Mouse (Mus musculus): ENCODE results near the gene Cpped1. TPM values are rescaled to one million over a fixed set of nuclear protein-coding genes. Genes with fewer than 3 reads are reported as not detected.

The Cpped1 gene
- polyA plus RNA-seq, 1 experiment from 2014 or later: 17.6 TPM

DNA sequence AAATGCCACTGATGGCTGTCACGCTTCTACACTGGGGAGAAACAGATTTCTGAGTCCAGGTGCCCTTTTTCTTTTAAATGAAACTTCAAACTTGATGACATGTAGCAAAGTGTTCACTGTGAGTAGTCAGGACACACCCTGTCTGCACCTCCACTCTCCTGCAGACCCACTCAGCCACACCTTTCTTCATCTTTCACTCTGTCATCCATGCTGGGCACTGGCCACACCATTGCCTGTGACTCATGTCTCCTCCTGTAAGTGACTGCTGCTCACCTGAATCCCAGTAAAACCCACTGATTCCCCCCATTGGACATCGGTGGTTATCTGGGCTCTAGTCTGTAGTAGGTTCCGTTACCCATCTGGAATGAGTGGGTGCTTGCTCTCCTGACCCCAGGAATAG, 118.8 kb downstream of the Cpped1 start:
- Histone ChIP-seq H3K27ac (no peak overlapping the region), H3K9ac (replicated peaks) (no peak overlapping the region), H3K36me3 (no peaks in the 10 kb centered on the region), H3K9me3 (no peaks in the 10 kb centered on the region), H3K4me3 (replicated peaks) (no peak overlapping the region), H3K4me2 (replicated peaks) (no peak overlapping the region), H3K4me1 (replicated peaks) (no peaks in the 10 kb centered on the region), H3K27me3 (no peaks in the 10 kb centered on the region)
- ATAC-seq: no peak
- WGBS: 96% methylated on average over 3 of the region's 3 CpGs

DNA sequence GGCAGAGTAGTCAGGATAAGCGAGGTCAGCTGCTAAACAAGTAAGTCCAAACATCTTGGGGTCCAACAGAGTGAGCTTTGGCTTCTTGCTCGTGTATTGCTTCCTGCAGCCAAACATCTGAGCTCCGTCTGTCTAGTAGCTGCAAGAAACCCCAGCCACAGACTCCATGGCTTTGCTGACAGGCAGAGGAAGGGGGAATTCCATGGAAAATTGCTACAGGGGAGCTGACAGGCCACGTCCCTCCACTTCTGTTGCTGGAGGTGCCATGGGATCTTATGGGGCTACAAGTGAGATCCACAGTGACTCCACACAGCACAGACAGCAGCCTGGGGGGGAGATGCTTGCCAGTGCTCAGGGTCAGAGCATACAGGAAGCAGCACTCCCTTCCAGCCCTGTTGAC, 123.4 kb downstream of the Cpped1 start:
- Histone ChIP-seq H3K27me3 (no peaks in the 10 kb centered on the region), H3K4me2 (replicated peaks) (no peak overlapping the region), H3K36me3 (no peaks in the 10 kb centered on the region), H3K27ac (no peak overlapping the region), H3K4me1 (replicated peaks) (no peaks in the 10 kb centered on the region), H3K9me3 (no peaks in the 10 kb centered on the region), H3K9ac (replicated peaks) (no peak overlapping the region), H3K4me3 (replicated peaks) (no peak overlapping the region)
- WGBS: 83% methylated on average over 4 of the region's 4 CpGs
- no peak for ATAC-seq

DNA sequence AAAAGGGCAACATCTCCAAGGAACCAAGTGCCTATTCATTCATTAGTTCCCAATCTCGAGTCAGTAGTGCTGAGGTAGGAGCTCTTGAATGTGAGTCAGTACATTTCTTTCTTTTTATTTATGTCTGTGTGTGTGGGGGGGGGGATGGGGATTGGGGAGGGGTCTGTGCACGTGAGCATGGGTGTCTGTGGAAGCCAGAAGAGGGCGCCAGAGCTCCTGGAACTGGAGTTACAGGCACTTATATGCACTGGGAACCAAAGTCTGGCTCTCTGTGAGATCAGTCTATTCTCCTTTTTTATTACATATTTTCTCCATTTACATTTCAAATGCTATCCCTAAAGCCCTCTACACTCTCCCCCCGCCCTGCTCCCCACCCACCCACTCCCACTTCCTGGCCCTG, 124.9 kb downstream of the Cpped1 start:
- H3K27ac ChIP-seq: no peak overlapping the region
- 71% methylated on average over 4 of the region's 4 CpGs for WGBS
- no peaks in the 10 kb centered on the region for H3K4me1 ChIP-seq (replicated peaks)
- no peak for ATAC-seq
- H3K9ac ChIP-seq (replicated peaks): no peak overlapping the region
- no peaks in the 10 kb centered on the region for H3K36me3 ChIP-seq
- H3K4me2 ChIP-seq (replicated peaks): no peak overlapping the region
- no peaks in the 10 kb centered on the region for H3K9me3 ChIP-seq
- H3K4me3 ChIP-seq (replicated peaks): no peak overlapping the region
- H3K27me3 ChIP-seq: no peaks in the 10 kb centered on the region

DNA sequence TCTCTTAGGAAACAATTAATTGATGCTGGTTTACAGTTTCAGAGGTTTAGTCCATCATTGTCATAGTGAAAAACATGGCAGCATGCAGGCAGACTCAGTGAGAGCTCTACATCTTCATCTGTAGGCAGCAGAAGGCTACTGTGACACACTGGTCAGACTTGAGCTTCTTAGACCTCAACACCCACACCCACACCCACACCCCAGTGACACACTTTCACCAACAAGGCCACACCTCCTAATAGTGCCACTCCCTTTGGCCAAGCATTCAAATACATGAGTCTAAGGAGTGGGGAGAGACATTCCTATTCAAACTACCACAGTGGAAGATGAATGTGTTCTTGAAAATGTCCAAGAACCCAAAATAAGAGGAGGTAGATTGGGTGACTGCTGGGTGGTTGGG, 125.9 kb downstream of the Cpped1 start:
- no peak overlapping the region for H3K4me2 ChIP-seq (replicated peaks)
- H3K9me3 ChIP-seq: no peaks in the 10 kb centered on the region
- H3K9ac ChIP-seq (replicated peaks): no peak overlapping the region
- ATAC-seq: no peak
- H3K36me3 ChIP-seq: no peaks in the 10 kb centered on the region
- no peak overlapping the region for H3K4me3 ChIP-seq (replicated peaks)
- no peak overlapping the region for H3K27ac ChIP-seq
- no peaks in the 10 kb centered on the region for H3K4me1 ChIP-seq (replicated peaks)
- H3K27me3 ChIP-seq: no peaks in the 10 kb centered on the region

DNA sequence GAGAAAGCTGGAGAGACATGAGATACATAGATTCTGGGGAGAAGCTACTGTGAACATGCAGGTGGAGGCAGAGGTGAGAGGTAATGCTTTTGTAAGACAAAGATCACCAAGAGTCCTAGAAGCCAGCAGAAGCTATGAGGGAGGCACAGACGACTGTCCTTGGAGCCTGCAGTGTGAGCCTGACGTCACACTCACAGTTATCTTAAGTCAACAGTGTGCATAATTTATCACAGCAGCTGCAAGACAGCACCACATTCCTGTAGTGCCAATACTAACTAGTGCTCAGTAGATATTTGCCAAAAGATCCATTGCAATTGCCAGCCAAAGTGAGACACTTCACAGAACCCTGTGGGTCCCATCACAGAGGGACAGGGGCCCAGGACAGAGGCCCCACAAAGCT, 127.2 kb downstream of the Cpped1 start:
- H3K4me3 ChIP-seq (replicated peaks): no peak overlapping the region
- ATAC-seq: no peak
- no peaks in the 10 kb centered on the region for H3K27me3 ChIP-seq
- no peaks in the 10 kb centered on the region for H3K36me3 ChIP-seq
- no peak overlapping the region for H3K9ac ChIP-seq (replicated peaks)
- H3K4me2 ChIP-seq (replicated peaks): no peak overlapping the region
- 50% methylated on average over 2 of the region's 2 CpGs for WGBS
- H3K27ac ChIP-seq: no peak overlapping the region
- H3K4me1 ChIP-seq (replicated peaks): no peaks in the 10 kb centered on the region
- H3K9me3 ChIP-seq: no peaks in the 10 kb centered on the region

DNA sequence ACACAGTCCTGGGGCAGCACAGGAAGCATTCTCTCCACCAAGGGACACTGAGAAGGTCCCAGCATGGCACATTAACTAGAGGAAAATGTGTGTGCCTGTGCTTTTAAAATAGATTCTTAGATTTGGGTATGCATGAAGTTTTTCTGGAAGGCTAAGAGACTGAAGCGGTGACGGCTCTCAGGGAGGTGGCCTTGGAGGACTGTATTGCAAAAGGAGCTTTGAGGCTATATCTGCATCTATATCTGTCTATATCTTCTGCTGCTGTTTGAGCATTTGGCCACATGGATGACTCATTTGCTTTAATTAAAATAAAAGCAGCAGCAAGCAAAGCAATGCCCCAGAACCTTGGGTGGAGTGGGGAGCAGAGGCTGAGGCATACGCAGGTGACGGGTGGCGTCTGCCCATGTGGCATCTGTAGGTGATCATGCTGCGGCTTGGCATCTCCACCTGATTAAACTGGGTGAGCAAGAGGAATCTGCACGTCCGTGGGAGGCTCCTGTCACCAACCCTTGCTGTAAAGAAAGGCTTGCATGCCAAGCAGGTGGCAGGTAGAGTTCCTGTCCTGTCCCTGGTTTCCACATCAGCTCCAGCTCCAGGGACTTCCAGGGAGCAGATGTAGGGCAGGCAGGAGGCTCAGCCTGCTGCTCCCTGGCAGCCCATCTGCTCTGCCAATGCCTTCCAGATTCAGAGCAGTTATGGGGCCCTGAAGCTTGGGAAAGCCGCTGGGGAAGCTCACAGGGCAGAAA, 130.4 kb downstream of the Cpped1 start:
- Histone ChIP-seq H3K4me1 (replicated peaks) (no peaks in the 10 kb centered on the region), H3K4me3 (replicated peaks) (no peak overlapping the region), H3K36me3 (no peaks in the 10 kb centered on the region), H3K4me2 (replicated peaks) (no peak overlapping the region), H3K27me3 (no peaks in the 10 kb centered on the region), H3K9me3 (no peaks in the 10 kb centered on the region), H3K27ac (no peak overlapping the region), H3K9ac (replicated peaks) (no peak overlapping the region)
- WGBS: 88% methylated on average over 9 of the region's 9 CpGs
- ATAC-seq: no peak

DNA sequence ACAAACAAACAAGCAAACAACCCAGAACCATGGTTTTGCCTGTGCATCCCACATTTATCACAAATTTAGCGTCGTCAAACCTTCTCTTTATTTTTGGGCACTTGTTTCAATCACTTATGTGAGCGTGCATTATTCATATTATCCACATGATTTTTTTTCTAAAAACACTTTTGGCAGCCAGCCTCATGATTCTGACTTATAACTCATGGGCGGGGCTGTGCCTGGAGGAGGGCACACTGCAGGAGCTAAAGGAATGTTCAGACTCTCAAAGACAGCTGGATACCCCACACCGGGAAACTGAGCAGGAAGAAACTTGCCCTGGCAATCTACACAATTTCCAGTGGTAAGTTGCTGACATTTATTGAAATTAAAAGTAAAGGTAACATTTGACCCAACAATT, 131.1 kb downstream of the Cpped1 start:
- WGBS: 88% methylated on average over 5 of the region's 5 CpGs
- no peak for ATAC-seq

DNA sequence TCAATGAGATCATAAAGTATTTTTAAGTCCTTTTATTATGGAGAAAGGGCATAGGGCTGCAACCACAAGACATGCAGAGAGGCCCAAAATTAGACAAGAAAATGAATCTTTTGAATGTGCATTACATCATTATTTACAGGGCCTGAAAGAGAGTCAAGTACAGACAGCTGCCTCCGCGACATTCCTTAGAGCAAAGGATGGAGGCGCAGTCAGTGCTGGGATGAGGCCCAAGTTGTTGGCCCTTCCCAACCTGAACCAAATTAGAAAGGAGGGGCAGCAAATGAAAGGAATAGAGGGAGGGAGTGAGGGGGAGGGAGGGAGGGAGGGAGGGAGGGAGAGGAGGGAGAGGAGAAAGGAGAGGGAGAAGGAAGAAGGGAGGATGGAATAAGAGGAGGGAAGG, 132.7 kb downstream of the Cpped1 start:
- Histone ChIP-seq H3K27me3 (no peaks in the 10 kb centered on the region), H3K4me3 (replicated peaks) (no peak overlapping the region), H3K4me1 (replicated peaks) (no peaks in the 10 kb centered on the region), H3K4me2 (replicated peaks) (no peak overlapping the region), H3K36me3 (no peaks in the 10 kb centered on the region), H3K27ac (no peak overlapping the region), H3K9me3 (no peaks in the 10 kb centered on the region), H3K9ac (replicated peaks) (no peak overlapping the region)
- ATAC-seq: no peak
- 77% methylated on average over 3 of the region's 3 CpGs for WGBS

More for the DNA sequence above, 131.1 kb downstream of the Cpped1 start:
- Histone ChIP-seq H3K4me3 (replicated peaks) (no peak overlapping the region), H3K36me3 (no peaks in the 10 kb centered on the region), H3K9ac (replicated peaks) (no peak overlapping the region), H3K27ac (no peak overlapping the region), H3K9me3 (no peaks in the 10 kb centered on the region), H3K27me3 (no peaks in the 10 kb centered on the region), H3K4me1 (replicated peaks) (no peaks in the 10 kb centered on the region), H3K4me2 (replicated peaks) (no peak overlapping the region)

DNA sequence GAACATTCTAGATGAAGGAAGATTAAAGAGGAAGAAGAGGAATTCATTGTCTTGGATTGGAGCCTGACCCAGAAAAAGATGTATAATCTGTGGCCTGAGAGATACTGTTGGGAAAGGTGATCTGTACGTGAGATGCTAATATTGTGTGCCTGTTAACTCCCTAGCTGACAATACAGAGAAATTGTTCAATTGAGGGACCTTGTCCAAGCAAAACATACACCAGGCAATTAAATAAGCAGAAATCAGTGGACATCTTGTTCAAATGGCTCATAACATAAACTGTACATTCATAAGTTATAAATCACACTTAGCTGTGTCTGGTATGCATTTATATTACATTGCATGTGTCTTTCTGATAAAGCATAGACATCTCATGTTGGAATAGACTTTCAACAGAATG, 134.9 kb downstream of the Cpped1 start:
- WGBS: 72% methylated on average over 1 of the region's 1 CpGs
- Histone ChIP-seq H3K27me3 (no peaks in the 10 kb centered on the region), H3K4me3 (replicated peaks) (no peak overlapping the region), H3K4me2 (replicated peaks) (no peak overlapping the region), H3K9ac (replicated peaks) (no peak overlapping the region), H3K36me3 (no peaks in the 10 kb centered on the region), H3K4me1 (replicated peaks) (no peaks in the 10 kb centered on the region), H3K27ac (no peak overlapping the region), H3K9me3 (peaks cover 5% of the 10 kb centered on the region)
- ATAC-seq: no peak

DNA sequence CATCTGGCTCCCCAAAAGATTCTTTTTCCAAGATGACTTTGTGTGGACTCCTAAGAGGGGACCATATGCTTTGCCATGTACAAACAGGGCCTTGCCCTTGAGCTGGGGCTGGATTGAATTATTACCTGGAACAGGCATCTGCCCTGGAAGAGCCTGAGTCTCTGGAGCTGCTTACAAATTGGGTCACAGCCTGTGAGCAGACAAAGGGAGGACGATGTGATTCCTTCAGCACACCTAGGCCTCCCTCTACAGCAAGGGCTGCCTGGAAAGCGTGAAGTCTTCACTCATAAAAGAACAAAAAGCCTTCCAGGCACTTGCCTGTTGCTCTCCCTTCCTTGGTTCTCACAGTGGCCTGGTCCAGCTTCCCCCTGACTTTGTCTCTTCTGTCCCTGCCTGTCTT, 136.9 kb downstream of the Cpped1 start:
- 77% methylated on average over 2 of the region's 2 CpGs for WGBS
- Histone ChIP-seq H3K4me2 (replicated peaks) (no peak overlapping the region), H3K9me3 (peaks cover 5% of the 10 kb centered on the region), H3K27ac (no peak overlapping the region), H3K27me3 (no peaks in the 10 kb centered on the region), H3K36me3 (no peaks in the 10 kb centered on the region), H3K4me1 (replicated peaks) (no peaks in the 10 kb centered on the region), H3K9ac (replicated peaks) (no peak overlapping the region), H3K4me3 (replicated peaks) (no peak overlapping the region)
- ATAC-seq: no peak

DNA sequence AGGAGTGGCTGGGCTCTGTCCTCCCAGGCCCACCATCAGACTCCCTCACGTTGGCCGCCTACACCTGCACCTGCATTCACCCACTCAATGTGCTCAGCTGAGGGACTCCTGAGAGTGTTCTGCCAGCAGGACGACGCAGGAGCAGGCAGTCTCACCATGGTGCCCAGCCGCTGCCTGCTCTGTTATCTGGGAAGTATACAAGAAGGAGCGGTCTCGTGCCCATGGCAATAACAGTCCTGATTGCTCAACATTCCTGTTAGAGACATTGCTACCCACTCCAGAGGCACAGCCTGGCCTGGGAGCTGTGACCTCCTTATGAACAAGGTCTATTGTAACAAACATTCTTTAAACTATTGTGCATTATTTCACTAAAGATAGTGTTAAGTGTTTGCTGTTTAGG, 151.3 kb downstream of the Cpped1 start:
- Histone ChIP-seq H3K4me1 (replicated peaks) (no peaks in the 10 kb centered on the region), H3K4me3 (replicated peaks) (no peak overlapping the region), H3K27ac (no peak overlapping the region), H3K9ac (replicated peaks) (no peak overlapping the region), H3K27me3 (no peaks in the 10 kb centered on the region), H3K36me3 (peaks cover 12% of the 10 kb centered on the region; the same call in 1 of the 2 replicates), H3K9me3 (no peaks in the 10 kb centered on the region), H3K4me2 (replicated peaks) (no peak overlapping the region)
- ATAC-seq: no peak
- WGBS: 91% methylated on average over 7 of the region's 7 CpGs

DNA sequence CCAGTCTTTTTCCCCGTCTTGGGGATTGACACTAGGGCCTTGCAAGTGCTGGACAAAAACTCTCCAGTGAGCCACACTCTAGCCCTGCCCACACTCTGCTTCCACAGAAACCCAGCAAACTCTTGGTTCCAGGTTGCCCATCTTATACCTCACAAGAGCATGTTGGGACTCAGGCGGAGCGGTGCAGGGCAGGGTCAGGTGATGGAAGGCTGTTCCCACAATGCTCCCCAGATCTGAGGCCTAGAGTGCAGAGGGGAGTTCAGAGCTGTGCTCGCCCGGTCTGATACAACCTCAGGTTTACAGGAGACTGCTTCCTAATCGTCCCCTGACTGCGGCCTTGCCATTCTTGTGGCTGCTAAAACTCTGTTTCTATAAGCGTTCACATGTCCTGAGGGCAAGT, 151.8 kb downstream of the Cpped1 start:
- Histone ChIP-seq H3K4me2 (replicated peaks) (no peak overlapping the region), H3K27me3 (no peaks in the 10 kb centered on the region), H3K4me3 (replicated peaks) (no peak overlapping the region), H3K9me3 (no peaks in the 10 kb centered on the region), H3K9ac (replicated peaks) (no peak overlapping the region), H3K27ac (no peak overlapping the region), H3K4me1 (replicated peaks) (no peaks in the 10 kb centered on the region), H3K36me3 (peaks cover 12% of the 10 kb centered on the region; the same call in 1 of the 2 replicates)
- WGBS: 93% methylated on average over 8 of the region's 8 CpGs
- ATAC-seq: no peak

DNA sequence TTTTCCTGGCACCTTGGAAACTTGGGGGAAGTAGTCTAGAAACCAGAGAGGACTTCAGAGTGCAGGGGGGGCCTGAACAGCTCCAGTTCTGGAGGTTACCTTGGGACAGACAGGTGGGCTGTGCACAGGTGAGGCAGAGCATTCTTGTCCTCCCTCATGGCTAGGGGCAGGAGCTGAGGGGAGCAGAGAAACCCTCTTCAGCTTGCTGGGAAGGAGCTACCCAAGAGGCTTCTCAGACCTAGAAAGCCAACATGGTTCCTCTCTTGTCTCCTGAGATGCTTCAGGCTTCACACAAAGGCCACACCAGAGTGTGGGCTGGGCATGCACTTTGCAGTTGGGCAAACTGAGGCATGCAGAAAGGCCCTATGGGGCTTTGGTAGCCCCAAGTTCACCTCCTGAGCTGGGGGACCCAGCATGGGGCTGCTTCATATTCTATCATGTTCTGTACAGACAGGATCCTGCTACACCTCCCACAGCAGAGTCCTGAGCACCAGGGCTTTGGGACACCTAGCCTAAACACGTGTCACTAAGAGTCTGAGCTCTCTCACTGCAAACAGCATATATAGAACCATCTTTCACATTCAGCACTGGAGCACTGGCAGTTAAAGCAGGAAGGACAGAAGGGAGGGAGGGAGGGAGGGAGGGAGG, 152.5 kb downstream of the Cpped1 start:
- WGBS: 71% methylated on average over 1 of the region's 1 CpGs
- no peak overlapping the region for H3K27ac ChIP-seq
- H3K9me3 ChIP-seq: no peaks in the 10 kb centered on the region
- no peaks in the 10 kb centered on the region for H3K27me3 ChIP-seq
- peaks cover 12% of the 10 kb centered on the region; the same call in 1 of the 2 replicates for H3K36me3 ChIP-seq
- no peak overlapping the region for H3K4me3 ChIP-seq (replicated peaks)
- H3K4me1 ChIP-seq (replicated peaks): no peaks in the 10 kb centered on the region
- no peak overlapping the region for H3K9ac ChIP-seq (replicated peaks)
- H3K4me2 ChIP-seq (replicated peaks): no peak overlapping the region
- no peak for ATAC-seq
